Mouse (Mus musculus): ENCODE data around the gene 4930556J24Rik.
"Not testable (repeated sequence)": the region's sequence is repeated elsewhere in the genome, so short reads cannot be mapped to it uniquely, and the experiment has no call there.

The 4930556J24Rik gene

GRCm38 (mm10) chr11:3921281-3921850 is 55.2 kb downstream of the 4930556J24Rik start:
- in situ Hi-C loops (cut with MboI): no loop called here

GRCm38 (mm10) chr11:3920476-3920875 is 56.1 kb downstream of the 4930556J24Rik start:
- in situ Hi-C loops (cut with MboI): no loop called here

GRCm38 (mm10) chr11:3918738-3919137 is 57.8 kb downstream of the 4930556J24Rik start:
- in situ Hi-C loops (cut with MboI): no loop called here

GRCm38 (mm10) chr11:3914109-3914840 is 62.3 kb downstream of the 4930556J24Rik start, which contains the start of gene Slc35e4:
TSS of gene Slc35e4 (minus strand) at chr11:3914664.
- in situ Hi-C loops (cut with MboI): no loop called here

- in situ Hi-C loops (cut with MboI): no loop called here
These were observed 63.1 kb downstream of the 4930556J24Rik start for GRCm38 (mm10) chr11:3913316-3914108.

- in situ Hi-C loops (cut with MboI): no loop called here
These were observed 63.7 kb downstream of the 4930556J24Rik start for GRCm38 (mm10) chr11:3912875-3913271.

GRCm38 (mm10) chr11:3912100-3912874 is 64.3 kb downstream of the 4930556J24Rik start:
- in situ Hi-C loops (cut with MboI): no loop called here

- in situ Hi-C loops (cut with MboI): not testable (repeated sequence)
These were observed 65.1 kb downstream of the 4930556J24Rik start for GRCm38 (mm10) chr11:3911440-3911839.

GRCm38 (mm10) chr11:3910513-3911310 is 65.9 kb downstream of the 4930556J24Rik start:
- in situ Hi-C loops (cut with MboI): no loop called here

GRCm38 (mm10) chr11:3909236-3909635 is 67.3 kb downstream of the 4930556J24Rik start:
- in situ Hi-C loops (cut with MboI): no loop called here

- in situ Hi-C loops (cut with MboI): no loop called here
These were observed 71.1 kb downstream of the 4930556J24Rik start for GRCm38 (mm10) chr11:3905446-3905845.

- in situ Hi-C loops (cut with MboI): no loop called here
These were observed 71.9 kb downstream of the 4930556J24Rik start for GRCm38 (mm10) chr11:3904673-3905072.

GRCm38 (mm10) chr11:3903046-3903445 is 73.5 kb downstream of the 4930556J24Rik start:
- in situ Hi-C loops (cut with MboI): no loop called here

- in situ Hi-C loops (cut with MboI): no loop called here
These were observed 74.1 kb downstream of the 4930556J24Rik start for GRCm38 (mm10) chr11:3902516-3902915.

- in situ Hi-C loops (cut with MboI): no loop called here
These were observed 76.3 kb downstream of the 4930556J24Rik start for GRCm38 (mm10) chr11:3900296-3900695.

GRCm38 (mm10) chr11:3895933-3896332 is 80.6 kb downstream of the 4930556J24Rik start:
- in situ Hi-C loops (cut with MboI): no loop called here

GRCm38 (mm10) chr11:3895458-3895857 is 81.1 kb downstream of the 4930556J24Rik start:
- in situ Hi-C loops (cut with MboI): no loop called here

GRCm38 (mm10) chr11:3894406-3895281 is 81.9 kb downstream of the 4930556J24Rik start, which contains the start of the genes 4921536K21Rik and Dusp18:
TSS of gene 4921536K21Rik (minus strand) at chr11:3895098.
TSS of gene Dusp18 (plus strand) at chr11:3895240.
- in situ Hi-C loops (cut with MboI): no loop called here

GRCm38 (mm10) chr11:3893970-3894369 is 82.6 kb downstream of the 4930556J24Rik start:
- in situ Hi-C loops (cut with MboI): no loop called here
